Mouse (Mus musculus) bone marrow macrophage, adult 2 months (primary cell): ENCODE results near the gene Dnase1l2.

Experiments used
- CTCF ChIP-seq: IDR thresholded peaks from 2 replicates; pipeline ENCODE4 v1.5.1; 2012; ENCODE audit warnings: low read depth, mild to moderate bottlenecking, low read length, moderate library complexity
- POLR2A ChIP-seq: IDR thresholded peaks from 2 replicates; pipeline ENCODE4 v1.6.1; 2012; ENCODE audit warnings: mild to moderate bottlenecking, low read depth, low read length, borderline replicate concordance

GRCm38 (mm10) chr17:24442107-24442506 is 798 bp downstream of the Dnase1l2 start:
- no peak for TF ChIP-seq CTCF
- no peak for TF ChIP-seq POLR2A
